Mouse (Mus musculus): ENCODE data around the gene Dld. TPM values are rescaled to one million over a fixed set of nuclear protein-coding genes. Genes with fewer than 3 reads are reported as not detected.

The Dld gene
- total and polyA plus RNA-seq, 3 experiments, result 112 to 229 (median 131) TPM

DNA sequence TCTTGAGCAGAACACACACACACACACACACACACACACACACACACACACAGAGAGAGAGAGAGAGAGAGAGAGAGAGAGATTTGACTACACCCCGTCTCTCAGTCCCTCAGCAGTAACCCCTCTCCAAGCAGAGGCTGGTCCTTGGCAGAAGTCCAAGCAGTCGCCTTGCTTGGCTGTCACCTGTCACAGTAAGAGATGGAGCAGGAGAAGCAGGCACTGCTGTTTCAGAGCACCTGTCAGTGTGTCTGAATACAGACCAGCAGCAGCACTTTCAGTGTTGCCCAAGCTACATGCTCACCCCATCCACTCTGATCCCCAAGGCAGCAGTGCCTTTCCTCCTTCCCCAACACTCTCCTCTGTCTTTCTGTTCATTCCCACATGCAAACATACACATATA is 29.6 kb upstream of the Dld start:
- Histone ChIP-seq H3K79me2 (ENCODE audit: control insufficient read depth, insufficient read depth, low read length, poor library complexity) (no peaks in the 10 kb centered on the region), H3K4me1 (ENCODE audit: control insufficient read depth in 1 of 2, insufficient read depth in 2 of 2, low read length in 2 of 2) (no peaks in the 10 kb centered on the region), H3K27ac (ENCODE audit: control insufficient read depth, low read depth, low read length) (no peak overlapping the region), H3K9me3 (replicated peaks; ENCODE audit: insufficient read depth, low read length) (no peaks in the 10 kb centered on the region), H3K36me3 (ENCODE audit: control insufficient read depth in 1 of 2, insufficient read depth in 2 of 2, low read length in 2 of 2) (no peaks in the 10 kb centered on the region), H3K4me3 (ENCODE audit: control insufficient read depth in 1 of 2, insufficient read depth in 1 of 2, low read depth in 2 of 2, low read length in 2 of 2) (no peak overlapping the region), H3K27me3 (ENCODE audit: control insufficient read depth in 1 of 2, insufficient read depth in 2 of 2, low read length in 2 of 2) (peaks cover 6 to 7% of the 10 kb centered on the region in 2 experiments; a peak in 3 of 4 replicates), H3K9ac (ENCODE audit: control insufficient read depth, low read depth, low read length, poor library complexity, severe bottlenecking) (no peak overlapping the region)
- TF ChIP-seq CTCF (IDR thresholded peaks at IDR 0.05 in 2 of 3, conservative IDR thresholded peaks at IDR 0.05 in 1 of 3; ENCODE audit: control insufficient read depth in 1 of 3, insufficient read depth in 1 of 3, low read depth in 2 of 3, low read length in 3 of 3, poor library complexity in 1 of 3, severe bottlenecking in 1 of 3), result no peak
- no peak for TF ChIP-seq RAD21 (IDR thresholded peaks at IDR 0.05; ENCODE audit: low read depth, low read length)
- DNase-seq (ENCODE audit: low read depth, low spot score), result no peak

DNA sequence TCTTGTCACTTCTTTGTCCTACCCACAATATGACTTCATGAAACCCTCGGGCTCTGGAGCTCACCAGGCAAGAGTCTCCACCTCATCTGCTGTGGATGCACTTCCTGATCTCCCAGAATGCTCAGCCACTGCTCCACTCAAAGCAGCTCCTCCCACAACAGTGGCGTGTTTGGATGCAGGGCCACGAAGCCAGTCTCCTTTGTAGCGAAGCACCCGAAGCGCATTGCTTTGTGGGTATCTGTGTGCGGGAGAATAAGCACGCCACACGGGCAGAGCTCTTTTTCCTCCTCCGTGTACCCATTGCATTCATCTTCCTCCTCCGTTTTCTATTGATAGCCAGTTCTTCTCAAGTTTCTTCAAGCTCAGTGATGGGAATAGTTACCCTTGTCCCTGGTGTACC is 26.0 kb upstream of the Dld start:
- Histone ChIP-seq H3K4me1 (ENCODE audit: control insufficient read depth in 1 of 2, insufficient read depth in 2 of 2, low read length in 2 of 2) (0 out of 4 replicates have a peak, but pooled peaks cover 0 to 2% of the 10 kb centered on the region in 2 experiments), H3K27me3 (ENCODE audit: control insufficient read depth in 1 of 2, insufficient read depth in 2 of 2, low read length in 2 of 2) (peaks cover 0 to 2% of the 10 kb centered on the region in 2 experiments; a peak in 1 of 4 replicates), H3K36me3 (ENCODE audit: control insufficient read depth in 1 of 2, insufficient read depth in 2 of 2, low read length in 2 of 2) (peaks cover 0 to 7% of the 10 kb centered on the region in 2 experiments; a peak in 2 of 4 replicates), H3K9me3 (replicated peaks; ENCODE audit: insufficient read depth, low read length) (no peaks in the 10 kb centered on the region), H3K4me3 (ENCODE audit: control insufficient read depth in 1 of 2, insufficient read depth in 1 of 2, low read depth in 2 of 2, low read length in 2 of 2) (no peak overlapping the region), H3K27ac (ENCODE audit: control insufficient read depth, low read depth, low read length) (no peak overlapping the region), H3K79me2 (ENCODE audit: control insufficient read depth, insufficient read depth, low read length, poor library complexity) (no peaks in the 10 kb centered on the region), H3K9ac (ENCODE audit: control insufficient read depth, low read depth, low read length, poor library complexity, severe bottlenecking) (no peak overlapping the region)
- DNase-seq (ENCODE audit: low read depth, low spot score), result no peak
- TF ChIP-seq UBTF (IDR thresholded peaks at IDR 0.05; ENCODE audit: borderline replicate concordance, insufficient read depth, low read depth, low read length) (no peak), TCF12 (IDR thresholded peaks at IDR 0.05; ENCODE audit: low read depth, low read length) (no peak), NELFE (IDR thresholded peaks at IDR 0.05; ENCODE audit: low read depth, low read length) (no peak), MYC (IDR thresholded peaks at IDR 0.05; ENCODE audit: low read depth, low read length) (no peak), TBP (IDR thresholded peaks at IDR 0.05; ENCODE audit: low read depth, low read length) (no peak), USF2 (IDR thresholded peaks at IDR 0.05; ENCODE audit: borderline replicate concordance in 1 of 2, insufficient read depth in 1 of 2, low read depth in 1 of 2, low read length in 2 of 2) (no peak), E2F4 (IDR thresholded peaks at IDR 0.05; ENCODE audit: borderline replicate concordance, low read depth, low read length) (no peak), NRF1 (IDR thresholded peaks at IDR 0.05; ENCODE audit: insufficient read depth, low read depth, low read length, poor library complexity, severe bottlenecking) (no peak), MAFK (IDR thresholded peaks at IDR 0.05; ENCODE audit: borderline replicate concordance, low read depth, low read length) (no peak), CHD2 (IDR thresholded peaks at IDR 0.05; ENCODE audit: low read length) (no peak), BHLHE40 (IDR thresholded peaks at IDR 0.05; ENCODE audit: borderline replicate concordance, low read depth, low read length) (no peak), SIN3A (IDR thresholded peaks at IDR 0.05; ENCODE audit: low read length) (no peak), MAZ (IDR thresholded peaks at IDR 0.05; ENCODE audit: low read depth, low read length) (no peak)
